Comparison of ENCODE assay signal across 10 mouse cellular contexts in the genomic region with DNA sequence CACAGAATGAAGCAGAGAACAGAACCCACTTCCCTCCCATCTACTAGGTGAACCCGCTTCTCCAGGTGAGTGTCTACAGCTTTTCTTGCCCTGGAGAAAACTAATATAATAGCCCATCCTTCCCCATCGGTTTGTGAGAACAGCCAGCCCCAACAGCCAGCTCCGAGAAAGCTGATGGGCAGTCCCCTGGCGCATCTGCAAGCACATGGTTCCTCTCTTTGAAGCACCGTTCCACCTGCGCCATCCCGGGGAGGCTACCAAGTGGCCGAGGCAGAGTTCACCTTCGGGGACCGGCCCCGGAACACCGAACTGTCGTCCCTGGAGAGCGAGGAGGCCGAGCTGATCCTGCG. TPM values are rescaled to one million over a fixed set of nuclear protein-coding genes. Genes with fewer than 3 reads are reported as not detected.
DNase-seq lines count a peak whose midpoint lies in the region; ATAC-seq and TF ChIP-seq lines count a peak whose summit lies in the region.
"Had no signal": no experiment of that assay in that cellular context is flagged by ENCODE, and none has a peak within 500 bp of the region (broad histone marks: within the 10 kb centered on the region; RNA-seq: fewer than 3 reads in every experiment).

No protein-coding gene starts in this region.

- H3K4me2 ChIP-seq in embryonic facial prominence, embryonic 13.5 days: peak overlapping the region; percentile 96
- peak overlapping the region; percentile 94 for H3K4me2 ChIP-seq in midbrain, postnatal 0 days (ENCODE audit: low read depth, low read length, poor library complexity, severe bottlenecking)

- peak overlapping the region; percentile 92 for H3K27ac ChIP-seq in layer of hippocampus, adult 2 months
- no peak overlapping the region for H3K27ac ChIP-seq in embryonic facial prominence, embryonic 13.5 days
- peak overlapping the region; percentile 65; the same call in 1 of the 2 replicates for H3K27ac ChIP-seq in midbrain, postnatal 0 days (ENCODE audit: low read depth, low read length)

- peak overlapping the region; percentile 73 for H3K9ac ChIP-seq in embryonic facial prominence, embryonic 13.5 days
- H3K9ac ChIP-seq in midbrain, postnatal 0 days (replicated peaks; ENCODE audit: low read length, poor library complexity, severe bottlenecking): peak overlapping the region; percentile 71; the same call in 1 of the 2 replicates

- WGBS in embryonic facial prominence, embryonic 13.5 days: 3% methylated on average over 16 of the region's 16 CpGs
- WGBS in midbrain, postnatal 0 days: under 1% methylated on average over 16 of the region's 16 CpGs

- H3K4me3 ChIP-seq in layer of hippocampus, adult 2 months: peak overlapping the region; percentile 70
- peak overlapping the region; percentile 57 for H3K4me3 ChIP-seq in embryonic facial prominence, embryonic 13.5 days
- H3K4me3 ChIP-seq in midbrain, postnatal 0 days (ENCODE audit: low read depth, low read length): peak overlapping the region; percentile 56

- H3K9me3 ChIP-seq in embryonic facial prominence, embryonic 13.5 days: no peaks in the 10 kb centered on the region
- H3K9me3 ChIP-seq in midbrain, postnatal 0 days (ENCODE audit: low read length): no peaks in the 10 kb centered on the region
- H3K9me3 ChIP-seq: megakaryocyte, embryonic 14.5 days had no signal

- H3K27me3 ChIP-seq in embryonic facial prominence, embryonic 13.5 days: peaks cover 67% of the 10 kb centered on the region
- peaks cover 5% of the 10 kb centered on the region; the same call in 1 of the 2 replicates for H3K27me3 ChIP-seq in midbrain, postnatal 0 days (ENCODE audit: insufficient read depth, low read length)

- no peak for ATAC-seq in embryonic facial prominence, embryonic 13.5 days (ENCODE audit: insufficient number of reproducible peaks, insufficient read depth, low FRiP score, low TSS enrichment, low read depth)
- ATAC-seq in midbrain, postnatal 0 days (ENCODE audit: low FRiP score): no peak
- no peak for ATAC-seq in activated CD4-positive, CD25-positive, alpha-beta regulatory T cell, adult 4 months

- H3K4me1 ChIP-seq in embryonic facial prominence, embryonic 13.5 days: peaks cover 15% of the 10 kb centered on the region
- H3K4me1 ChIP-seq in midbrain, postnatal 0 days (ENCODE audit: insufficient read depth, low read length): peaks cover 8% of the 10 kb centered on the region; the same call in 1 of the 2 replicates

- no peaks in the 10 kb centered on the region for H3K36me3 ChIP-seq in embryonic facial prominence, embryonic 13.5 days
- H3K36me3 ChIP-seq in midbrain, postnatal 0 days (ENCODE audit: insufficient read depth, low read length): no peaks in the 10 kb centered on the region

- no peak for DNase-seq in layer of hippocampus, adult 2 months (ENCODE audit: low spot score in 2 of 2)
- DNase-seq in layer of hippocampus, postnatal 25 days (ENCODE audit: extremely low spot score in 1 of 2, low spot score in 1 of 2): no peak
- peak; percentile 48 for DNase-seq in induced T-regulatory cell, adult 2 months (ENCODE audit: low read depth)
- peak; percentile 5 for DNase-seq in midbrain, postnatal 0 days (ENCODE audit: low spot score)
- DNase-seq in gastrocnemius, postnatal 36 days: no peak
- no peak for DNase-seq in adrenal gland, postnatal 10 days

- intact Hi-C loops in gastrocnemius, postnatal 36 days (cut with DNase I): no loop called here

- TF ChIP-seq CTCF in layer of hippocampus, adult 2 months (conservative IDR thresholded peaks at IDR 0.05): no peak
- TF ChIP-seq CTCF in midbrain, postnatal 0 days (IDR thresholded peaks at IDR 0.05): no peak

RNA-seq across cellular contexts. Expression of a gene that starts 1.2 kb away (rescaled TPM):
- total RNA-seq in layer of hippocampus, adult 2 months (2021): 1 to 10 TPM; 5.0 to 5.5 TPM
- total RNA-seq in layer of hippocampus, postnatal 25 days (2021): 1 to 10 TPM; 6.6 to 7.5 TPM
- polyA plus RNA-seq in embryonic facial prominence, embryonic 13.5 days (2015; fragmentation: Nextera tagmentation; extraction: Ambion mirVana): 0.21 TPM in 1 of 2 replicates, not detected in the other
- total RNA-seq in midbrain, postnatal 0 days (2014; rRNA removed): 1.3 and 2.8 TPM in 2 replicates
- 1.7 and 2.1 TPM in 2 replicates for polyA plus RNA-seq in midbrain, postnatal 0 days (2015; fragmentation: Nextera tagmentation; extraction: Ambion mirVana)
- not detected for total RNA-seq in gastrocnemius, postnatal 36 days (2021)
- not detected for polyA plus RNA-seq in activated CD4-positive, CD25-positive, alpha-beta regulatory T cell, adult 4 months (2017; shearing (Covaris generic))
- total RNA-seq in adrenal gland, postnatal 10 days (2021): not detected
- polyA plus RNA-seq: Patski had no signal

RNA-seq across cellular contexts. Expression of a gene that starts 25.5 kb away (rescaled TPM):
- total RNA-seq in layer of hippocampus, adult 2 months (2021): 1 to 10 TPM; 3.0 to 3.2 TPM
- total RNA-seq in layer of hippocampus, postnatal 25 days (2021): 1 to 10 TPM; 4.5 to 5.8 TPM
- 18.7 and 22.7 TPM in 2 replicates for polyA plus RNA-seq in embryonic facial prominence, embryonic 13.5 days (2015; fragmentation: Nextera tagmentation; extraction: Ambion mirVana)
- total RNA-seq in midbrain, postnatal 0 days (2014; rRNA removed): 4.1 and 5.2 TPM in 2 replicates
- 1.4 and 2.2 TPM in 2 replicates for polyA plus RNA-seq in midbrain, postnatal 0 days (2015; fragmentation: Nextera tagmentation; extraction: Ambion mirVana)
- not detected for total RNA-seq in gastrocnemius, postnatal 36 days (2021)
- polyA plus RNA-seq in activated CD4-positive, CD25-positive, alpha-beta regulatory T cell, adult 4 months (2017; shearing (Covaris generic)): not detected
- under 1 TPM in 1 of 2 experiments, not detected in 1; 0.30 TPM for total RNA-seq in adrenal gland, postnatal 10 days (2021)

RNA-seq across cellular contexts. Expression of a gene that starts 46.9 kb away (rescaled TPM):
- 1 to 10 TPM; 1.3 to 1.5 TPM for total RNA-seq in layer of hippocampus, adult 2 months (2021)
- 1 to 10 TPM in 1 of 2 experiments, under 1 TPM in 1; 0.86 to 2.0 TPM for total RNA-seq in layer of hippocampus, postnatal 25 days (2021)
- 0.22 and 0.67 TPM in 2 replicates for polyA plus RNA-seq in embryonic facial prominence, embryonic 13.5 days (2015; fragmentation: Nextera tagmentation; extraction: Ambion mirVana)
- total RNA-seq in midbrain, postnatal 0 days (2014; rRNA removed): 0.27 TPM in 1 of 2 replicates, not detected in the other
- polyA plus RNA-seq in midbrain, postnatal 0 days (2015; fragmentation: Nextera tagmentation; extraction: Ambion mirVana): not detected in 2 replicates
- not detected for total RNA-seq in gastrocnemius, postnatal 36 days (2021)
- polyA plus RNA-seq in activated CD4-positive, CD25-positive, alpha-beta regulatory T cell, adult 4 months (2017; shearing (Covaris generic)): not detected
- total RNA-seq in adrenal gland, postnatal 10 days (2021): not detected

Comparison
In these comparisons a context has a peak if more than half of its experiments do, and no peak if none do; other contexts are left out.
1. DNase-seq: peak in induced T-regulatory cell, adult 2 months (single experiment) and midbrain, postnatal 0 days (single experiment); none in layer of hippocampus, adult 2 months (0 of 2), layer of hippocampus, postnatal 25 days (0 of 2), gastrocnemius, postnatal 36 days (0 of 2) and adrenal gland, postnatal 10 days (single experiment).
2. Peak in every context shown above with its lines, with median percentiles within 50 percentile points of each other: H3K4me3 ChIP-seq.